In genomic region chr4:117992872-117993271, GRCm38 (mm10) we compare ENCODE assay signal across 20 mouse cellular contexts.
DNase-seq lines count a peak whose midpoint lies in the region; ATAC-seq and TF ChIP-seq lines count a peak whose summit lies in the region.
"Had no signal": no experiment of that assay in that cellular context is flagged by ENCODE, and none has a peak within 500 bp of the region (broad histone marks: within the 10 kb centered on the region; RNA-seq: fewer than 3 reads in every experiment).

No protein-coding gene starts in this region.

- TF ChIP-seq EP300 in heart, postnatal 0 days (IDR thresholded peaks at IDR 0.05; ENCODE audit: low read depth): no peak

- no peak overlapping the region for H3K9ac ChIP-seq in heart, postnatal 0 days (replicated peaks; ENCODE audit: low read depth, low read length)
- no peak overlapping the region for H3K9ac ChIP-seq in heart, embryonic 12.5 days
- peak overlapping the region; percentile 1; the same call in 1 of the 2 replicates for H3K9ac ChIP-seq in liver, adult 2 months (ENCODE audit: low read depth, low read length)
- no peak overlapping the region for H3K9ac ChIP-seq in liver, embryonic 12.5 days
- H3K9ac ChIP-seq in midbrain, postnatal 0 days (replicated peaks; ENCODE audit: low read length, poor library complexity, severe bottlenecking): no peak overlapping the region
- H3K9ac ChIP-seq: forebrain, embryonic 13.5 days; neural tube, embryonic 12.5 days; stomach, embryonic 15.5 days had no signal

- no peaks in the 10 kb centered on the region; the same call in 1 of the 2 replicates for H3K79me2 ChIP-seq in liver, adult 2 months (ENCODE audit: control insufficient read depth, insufficient read depth, low read length)

- WGBS in heart, postnatal 0 days: 70% methylated on average over 7 of the region's 7 CpGs
- WGBS in heart, embryonic 12.5 days: 70% methylated on average over 7 of the region's 7 CpGs
- 26% methylated on average over 7 of the region's 7 CpGs for WGBS in liver, adult 2 months
- 75% methylated on average over 7 of the region's 7 CpGs for WGBS in liver, embryonic 12.5 days (ENCODE audit: insufficient replicate concordance)
- 72% methylated on average over 7 of the region's 7 CpGs for WGBS in midbrain, postnatal 0 days
- 76% methylated on average over 7 of the region's 7 CpGs for WGBS in midbrain, embryonic 10.5 days

- no peak overlapping the region for H3K4me2 ChIP-seq in heart, postnatal 0 days (ENCODE audit: low read depth, low read length)
- no peak overlapping the region for H3K4me2 ChIP-seq in heart, embryonic 12.5 days
- no peak overlapping the region for H3K4me2 ChIP-seq in liver, embryonic 12.5 days
- H3K4me2 ChIP-seq in midbrain, postnatal 0 days (ENCODE audit: low read depth, low read length, poor library complexity, severe bottlenecking): no peak overlapping the region
- H3K4me2 ChIP-seq: forebrain, embryonic 13.5 days; neural tube, embryonic 12.5 days; stomach, embryonic 15.5 days had no signal

- H3K9me3 ChIP-seq in heart, postnatal 0 days (replicated peaks; ENCODE audit: control insufficient read depth, low read length): no peaks in the 10 kb centered on the region
- H3K9me3 ChIP-seq in heart, embryonic 12.5 days (replicated peaks): no peaks in the 10 kb centered on the region
- H3K9me3 ChIP-seq in liver, embryonic 12.5 days (replicated peaks): no peaks in the 10 kb centered on the region
- no peaks in the 10 kb centered on the region for H3K9me3 ChIP-seq in midbrain, postnatal 0 days (ENCODE audit: low read length)
- no peaks in the 10 kb centered on the region for H3K9me3 ChIP-seq in midbrain, embryonic 10.5 days (replicated peaks)
- H3K9me3 ChIP-seq: forebrain, embryonic 13.5 days; heart, embryonic 10.5 days; megakaryocyte, embryonic 14.5 days; neural tube, embryonic 12.5 days; stomach, embryonic 15.5 days had no signal

- H3K27me3 ChIP-seq in heart, postnatal 0 days (ENCODE audit: control insufficient read depth, insufficient read depth, low read length): no peaks in the 10 kb centered on the region
- H3K27me3 ChIP-seq in heart, embryonic 12.5 days (replicated peaks): no peaks in the 10 kb centered on the region
- H3K27me3 ChIP-seq in liver, adult 2 months (ENCODE audit: control insufficient read depth, insufficient read depth, low read length): no peaks in the 10 kb centered on the region
- peaks cover 15% of the 10 kb centered on the region for H3K27me3 ChIP-seq in liver, embryonic 12.5 days (replicated peaks)
- H3K27me3 ChIP-seq in midbrain, postnatal 0 days (ENCODE audit: insufficient read depth, low read length): no peaks in the 10 kb centered on the region
- no peaks in the 10 kb centered on the region for H3K27me3 ChIP-seq in midbrain, embryonic 10.5 days (ENCODE audit: low read depth, poor library complexity, severe bottlenecking)
- H3K27me3 ChIP-seq: forebrain, embryonic 13.5 days; neural tube, embryonic 12.5 days; stomach, embryonic 15.5 days had no signal

- DNase-seq in heart, postnatal 0 days (ENCODE audit: low spot score): no peak
- DNase-seq in liver, adult 2 months (ENCODE audit: extremely low read depth, low read depth, low spot score): peak; percentile 91
- peak; percentile 37 for DNase-seq in midbrain, postnatal 0 days (ENCODE audit: low spot score)
- DNase-seq in midbrain, embryonic 10.5 days (ENCODE audit: low spot score): no peak
- peak; percentile 23 for DNase-seq in 3T3-L1 (ENCODE audit: low read depth, low spot score)
- DNase-seq in left cerebral cortex, postnatal 36 days (ENCODE audit: low spot score in 2 of 2): no peak
- DNase-seq: adrenal gland, postnatal 36 days; cerebellum, adult 9-10 months; heart, postnatal 14 days; layer of hippocampus, adult 9-11 months; lung, postnatal 10 days; midbrain, embryonic 14.5 days; thymus, postnatal 14 days had no signal

- no peak overlapping the region for H3K27ac ChIP-seq in heart, postnatal 0 days (ENCODE audit: low read depth)
- no peak overlapping the region for H3K27ac ChIP-seq in heart, embryonic 12.5 days (ENCODE audit: poor library complexity, severe bottlenecking)
- H3K27ac ChIP-seq in liver, adult 2 months (replicated peaks; ENCODE audit: insufficient read depth, low read depth, low read length): peak overlapping the region; percentile 93
- H3K27ac ChIP-seq in liver, embryonic 12.5 days: no peak overlapping the region
- no peak overlapping the region for H3K27ac ChIP-seq in midbrain, postnatal 0 days (ENCODE audit: low read depth, low read length)
- no peak overlapping the region for H3K27ac ChIP-seq in midbrain, embryonic 10.5 days (replicated peaks)
- H3K27ac ChIP-seq: forebrain, embryonic 13.5 days; heart, embryonic 10.5 days; neural tube, embryonic 12.5 days; stomach, embryonic 15.5 days had no signal

- intact Hi-C loops in left cerebral cortex, postnatal 36 days (cut with DNase I): no loop called here

- no peaks in the 10 kb centered on the region for H3K36me3 ChIP-seq in heart, postnatal 0 days (replicated peaks; ENCODE audit: control insufficient read depth, insufficient read depth, low read length)
- no peaks in the 10 kb centered on the region for H3K36me3 ChIP-seq in heart, embryonic 12.5 days
- H3K36me3 ChIP-seq in liver, adult 2 months (ENCODE audit: control insufficient read depth, insufficient read depth, low read length): no peaks in the 10 kb centered on the region
- H3K36me3 ChIP-seq in liver, embryonic 12.5 days: no peaks in the 10 kb centered on the region
- H3K36me3 ChIP-seq in midbrain, postnatal 0 days (ENCODE audit: insufficient read depth, low read length): no peaks in the 10 kb centered on the region
- H3K36me3 ChIP-seq in midbrain, embryonic 10.5 days: no peaks in the 10 kb centered on the region
- H3K36me3 ChIP-seq: heart, embryonic 10.5 days; neural tube, embryonic 12.5 days; stomach, embryonic 15.5 days had no signal

- no peak overlapping the region for H3K4me3 ChIP-seq in heart, postnatal 0 days (ENCODE audit: low read depth, low read length)
- no peak overlapping the region for H3K4me3 ChIP-seq in heart, embryonic 12.5 days
- H3K4me3 ChIP-seq in liver, adult 2 months (ENCODE audit: insufficient read depth, low read depth, low read length): no peak overlapping the region
- no peak overlapping the region for H3K4me3 ChIP-seq in liver, embryonic 12.5 days
- no peak overlapping the region for H3K4me3 ChIP-seq in midbrain, postnatal 0 days (ENCODE audit: low read depth, low read length)
- no peak overlapping the region for H3K4me3 ChIP-seq in midbrain, embryonic 10.5 days
- H3K4me3 ChIP-seq: forebrain, embryonic 13.5 days; heart, embryonic 10.5 days; megakaryocyte, embryonic 14.5 days; neural tube, embryonic 12.5 days; stomach, embryonic 15.5 days had no signal

- H3K4me1 ChIP-seq in heart, postnatal 0 days (ENCODE audit: control insufficient read depth, insufficient read depth): peaks cover 27% of the 10 kb centered on the region
- H3K4me1 ChIP-seq in heart, embryonic 12.5 days (replicated peaks): peaks cover 25% of the 10 kb centered on the region
- H3K4me1 ChIP-seq in liver, adult 2 months (ENCODE audit: control insufficient read depth, insufficient read depth, low read length): peaks cover 53% of the 10 kb centered on the region
- H3K4me1 ChIP-seq in liver, embryonic 12.5 days: peaks cover 8% of the 10 kb centered on the region
- H3K4me1 ChIP-seq in midbrain, postnatal 0 days (ENCODE audit: insufficient read depth, low read length): peaks cover 9% of the 10 kb centered on the region
- H3K4me1 ChIP-seq in midbrain, embryonic 10.5 days: peaks cover 29% of the 10 kb centered on the region

- peak; percentile 38 for TF ChIP-seq CTCF in heart, postnatal 0 days (IDR thresholded peaks at IDR 0.05; ENCODE audit: low read depth)
- peak; percentile 80 for TF ChIP-seq CTCF in liver, adult 2 months (IDR thresholded peaks at IDR 0.05; ENCODE audit: low read depth, low read length)
- peak; percentile 40 for TF ChIP-seq CTCF in midbrain, postnatal 0 days (IDR thresholded peaks at IDR 0.05)

- TF ChIP-seq POLR2A in liver, adult 2 months (IDR thresholded peaks at IDR 0.05; ENCODE audit: extremely low read depth, insufficient read depth, low read length): no peak

- no peak for ATAC-seq in heart, postnatal 0 days (ENCODE audit: insufficient read depth, low read depth)
- ATAC-seq in heart, embryonic 12.5 days (ENCODE audit: insufficient number of reproducible peaks, low FRiP score): no peak
- ATAC-seq in liver, embryonic 12.5 days: no peak
- ATAC-seq in midbrain, postnatal 0 days (ENCODE audit: low FRiP score): no peak
- ATAC-seq: forebrain, embryonic 13.5 days had no signal

Comparison
In these comparisons a context has a peak if more than half of its experiments do, and no peak if none do; other contexts are left out.
1. DNase-seq: peak in liver, adult 2 months (single experiment), midbrain, postnatal 0 days (single experiment) and 3T3-L1 (single experiment); none in heart, postnatal 0 days (single experiment), midbrain, embryonic 10.5 days (single experiment) and left cerebral cortex, postnatal 36 days (0 of 2).
2. Peak in every context shown above with its lines, with median percentiles within 50 percentile points of each other: CTCF ChIP-seq.